Mouse (Mus musculus): ENCODE measurements around the gene Lrp5.

- no peak for TF ChIP-seq CTCF (IDR thresholded peaks at IDR 0.05; ENCODE audit: low read depth, low read length)
- no peak for TF ChIP-seq POLR2A (IDR thresholded peaks at IDR 0.05; ENCODE audit: borderline replicate concordance, low read depth, low read length)
Measured at GRCm38 (mm10) chr19:3554785-3555184, 131.6 kb downstream of the Lrp5 start.
